Mouse (Mus musculus) E14TG2a.4 (cell line): ENCODE results near the gene Coro1a.

ENCODE experiments used
- H3K27me3 ChIP-seq: 2 replicates; pipeline ENCODE4 v1.6.1; 2014; ENCODE audit warnings: low read length, control low read depth; ENCODE audit not compliant: insufficient read depth
- H3K36me3 ChIP-seq: 2 replicates; pipeline ENCODE4 v1.6.1; 2014; ENCODE audit warnings: low read length, control low read depth; ENCODE audit not compliant: insufficient read depth
- H3K4me1 ChIP-seq: replicated peaks from 2 replicates; pipeline ENCODE4 v1.6.1; 2014; ENCODE audit warnings: low read depth, low read length, control low read depth
- H3K4me3 ChIP-seq: replicated peaks from 2 replicates; pipeline ENCODE4 v1.5.1; 2014; ENCODE audit warnings: mild to moderate bottlenecking, low read length
- H3K9me3 ChIP-seq: 2 replicates; pipeline ENCODE4 v1.6.1; 2014; ENCODE audit warnings: low read length, control low read depth
- CTCF ChIP-seq: conservative IDR thresholded peaks from 2 replicates; pipeline ENCODE4 v1.5.1; 2014; ENCODE audit warnings: low read length
- NANOG ChIP-seq: IDR thresholded peaks from 2 replicates; pipeline ENCODE4 v1.6.1; 2014; ENCODE audit warnings: borderline replicate concordance, low read length, mixed read lengths
- POU5F1 ChIP-seq: IDR thresholded peaks from 2 replicates; pipeline ENCODE4 v1.6.1; 2014; ENCODE audit warnings: low read length, borderline replicate concordance

Coro1a gene

GRCm38 (mm10) chr7:126701559-126702357, 5.8 kb downstream of the Coro1a start:
- Histone ChIP-seq H3K4me1 (peaks cover 82% of the 10 kb centered on the region), H3K27me3 (peaks cover 44% of the 10 kb centered on the region), H3K9me3 (no peaks in the 10 kb centered on the region), H3K4me3 (peak overlapping the region; percentile 61), H3K36me3 (peaks cover 37% of the 10 kb centered on the region)
- TF ChIP-seq CTCF (no peak), POU5F1 (no peak), NANOG (no peak)

GRCm38 (mm10) chr7:126701070-126701469, 6.5 kb downstream of the Coro1a start:
- Histone ChIP-seq H3K4me1 (peaks cover 87% of the 10 kb centered on the region), H3K9me3 (no peaks in the 10 kb centered on the region), H3K4me3 (peak overlapping the region; percentile 61), H3K27me3 (peaks cover 44% of the 10 kb centered on the region), H3K36me3 (peaks cover 39% of the 10 kb centered on the region)
- peak; percentile 75 for TF ChIP-seq CTCF
- TF ChIP-seq POU5F1 = no peak

- no peak for TF ChIP-seq NANOG
- TF ChIP-seq POU5F1 = no peak
- TF ChIP-seq CTCF = no peak
- Histone ChIP-seq H3K4me3 (peak overlapping the region; percentile 61), H3K4me1 (peaks cover 86% of the 10 kb centered on the region)
These were observed 7.2 kb downstream of the Coro1a start for GRCm38 (mm10) chr7:126700063-126701015.

GRCm38 (mm10) chr7:126697838-126698237, 9.7 kb downstream of the Coro1a start:
- H3K27me3 ChIP-seq = peaks cover 15% of the 10 kb centered on the region
- H3K4me1 ChIP-seq = peaks cover 77% of the 10 kb centered on the region
- H3K36me3 ChIP-seq = peaks cover 45% of the 10 kb centered on the region
- TF ChIP-seq POU5F1 (no peak), CTCF (no peak), NANOG (no peak)
- H3K9me3 ChIP-seq = no peaks in the 10 kb centered on the region
- no peak overlapping the region for H3K4me3 ChIP-seq

More at GRCm38 (mm10) chr7:126700063-126701015, 7.2 kb downstream of the Coro1a start:
- Histone ChIP-seq H3K36me3 (peaks cover 39% of the 10 kb centered on the region), H3K27me3 (peaks cover 40% of the 10 kb centered on the region), H3K9me3 (no peaks in the 10 kb centered on the region)

GRCm38 (mm10) chr7:126696886-126697285, 10.7 kb downstream of the Coro1a start:
- Histone ChIP-seq H3K27me3 (peaks cover 5% of the 10 kb centered on the region), H3K9me3 (no peaks in the 10 kb centered on the region), H3K4me3 (peak overlapping the region; percentile 98), H3K36me3 (peaks cover 55% of the 10 kb centered on the region), H3K4me1 (peaks cover 79% of the 10 kb centered on the region)
- TF ChIP-seq NANOG (no peak), CTCF (no peak), POU5F1 (no peak)

- no peak for TF ChIP-seq CTCF
- TF ChIP-seq POU5F1 = no peak
- TF ChIP-seq NANOG = no peak
- Histone ChIP-seq H3K36me3 (peaks cover 61% of the 10 kb centered on the region), H3K4me1 (peaks cover 78% of the 10 kb centered on the region), H3K9me3 (no peaks in the 10 kb centered on the region), H3K27me3 (no peaks in the 10 kb centered on the region), H3K4me3 (peak overlapping the region; percentile 98)
These were observed 11.3 kb downstream of the Coro1a start for GRCm38 (mm10) chr7:126696303-126696702.

GRCm38 (mm10) chr7:126695631-126696207, 11.9 kb downstream of the Coro1a start, which contains the start of gene Slx1b:
Slx1b (minus strand) TSS chr7:126695784.
- TF ChIP-seq NANOG (no peak), CTCF (peak; percentile 98), POU5F1 (no peak)

GRCm38 (mm10) chr7:126695210-126695611, 12.4 kb downstream of the Coro1a start, which contains the start of gene Bola2:
Bola2 (plus strand) TSS chr7:126695401.
- no peaks in the 10 kb centered on the region for H3K27me3 ChIP-seq
- peaks cover 65% of the 10 kb centered on the region for H3K36me3 ChIP-seq
- H3K9me3 ChIP-seq = no peaks in the 10 kb centered on the region
- peaks cover 68% of the 10 kb centered on the region for H3K4me1 ChIP-seq
- H3K4me3 ChIP-seq = peak within 1 kb of the TSS; percentile 98
- TF ChIP-seq POU5F1 (no peak), NANOG (no peak), CTCF (no peak)

More at GRCm38 (mm10) chr7:126695631-126696207, 11.9 kb downstream of the Coro1a start, which contains the start of gene Slx1b:
- Histone ChIP-seq H3K4me1 (peaks cover 74% of the 10 kb centered on the region), H3K4me3 (peak within 1 kb of the TSS; percentile 98), H3K9me3 (no peaks in the 10 kb centered on the region), H3K27me3 (no peaks in the 10 kb centered on the region), H3K36me3 (peaks cover 66% of the 10 kb centered on the region)
